Mouse (Mus musculus) layer of hippocampus, adult 18-20 months (tissue): ENCODE measurements around the gene Cep128. TPM values are rescaled to one million over a fixed set of nuclear protein-coding genes. Genes with fewer than 3 reads are reported as not detected.
"Not testable (repeated sequence)": the region's sequence is repeated elsewhere in the genome, so short reads cannot be mapped to it uniquely, and the experiment has no call there.

Experiments used
- DNase-seq, 2 experiments: peaks; one replicate each; pipeline ENCODE4 v3.0.0; 2022; ENCODE audit warnings: low spot score in 2 of 2
- microRNA-seq, 2 experiments: library from miRNA; unstranded; fragments of <30 nt; microRNA quantifications; one replicate each; pipeline ENCODE4 v1.2.0; 2021
- total RNA-seq, 2 experiments: library from RNA; stranded (reverse); gene quantifications; 2 replicates each; pipeline ENCODE4 v1.2.3; 2021

The Cep128 gene
- total RNA-seq, 2 experiments from 2014 or later, result 6.1 to 6.3 TPM

GRCm38 (mm10) chr12:90976406-90976805 lies 407.8 kb downstream of the Cep128 start:
- DNase-seq, result not testable (repeated sequence)

- DNase-seq, result no peak
Measured at GRCm38 (mm10) chr12:90975429-90975828, 408.8 kb downstream of the Cep128 start.

GRCm38 (mm10) chr12:90971156-90971555 lies 413.1 kb downstream of the Cep128 start:
- DNase-seq, result no peak

GRCm38 (mm10) chr12:90961386-90962017 lies 422.7 kb downstream of the Cep128 start:
- DNase-seq, result peak in 1 of 2 experiments; percentile 15

- peak in 1 of 2 experiments; percentile 36 for DNase-seq
Measured at GRCm38 (mm10) chr12:90954740-90955473, 429.3 kb downstream of the Cep128 start.

Small RNAs within 50 kb of the gene (microRNA-seq; reads per million reads assigned to microRNA genes)
- gene Gm44370, result 0 reads per million in 2 experiments

Other genes starting within 250 kb of the Cep128 start
- under 1 TPM; 0.27 to 0.36 TPM for gene Tshr, start 154 bp upstream of the Cep128 start, total RNA-seq
- 10 to 100 TPM; 53.5 to 54.1 TPM for gene Gtf2a1, start 206.1 kb upstream of the Cep128 start, total RNA-seq